Mouse (Mus musculus) macrophage (primary cell): ENCODE results near the gene Sun1. TPM values are rescaled to one million over a fixed set of nuclear protein-coding genes. Genes with fewer than 3 reads are reported as not detected.
A peak's percentile ranks its signal among the peaks of the same experiment; 100 is the strongest.

Source experiments
- H3K27ac ChIP-seq: fragments of 350-480 bp; formaldehyde crosslinking; 2 replicates; pipeline ENCODE4 v1.9.0; 2021
- H3K36me3 ChIP-seq: fragments of 350-480 bp; formaldehyde crosslinking; 2 replicates; pipeline ENCODE4 v1.9.0; 2021; ENCODE audit errors: inconsistent target
- H3K4me3 ChIP-seq: fragments of 350-480 bp; formaldehyde crosslinking; 2 replicates; pipeline ENCODE4 v1.9.0; 2021; ENCODE audit errors: inconsistent target
- H3K79me2 ChIP-seq: fragments of 350-480 bp; formaldehyde crosslinking; 2 replicates; pipeline ENCODE4 v1.9.0; 2021; ENCODE audit errors: inconsistent target
- WGBS: methylation state at CpG from one replicate; pipeline ENCODE4 v1.1.7; 2026; ENCODE audit warnings: inconsistent platforms; ENCODE audit not compliant: missing documents; 5-methylcytosine and 5-hydroxymethylcytosine counted together
- polyA plus RNA-seq: library from polyadenylated mRNA; stranded (reverse); fragments of 250-400 nt; gene quantifications from 3 replicates; pipeline ENCODE4 v1.2.4, GENCODE M21; 2018; ENCODE audit warnings: inconsistent platforms

Sun1 gene
- polyA plus RNA-seq, 1 experiment from 2014 or later: 7.6 TPM

DNA sequence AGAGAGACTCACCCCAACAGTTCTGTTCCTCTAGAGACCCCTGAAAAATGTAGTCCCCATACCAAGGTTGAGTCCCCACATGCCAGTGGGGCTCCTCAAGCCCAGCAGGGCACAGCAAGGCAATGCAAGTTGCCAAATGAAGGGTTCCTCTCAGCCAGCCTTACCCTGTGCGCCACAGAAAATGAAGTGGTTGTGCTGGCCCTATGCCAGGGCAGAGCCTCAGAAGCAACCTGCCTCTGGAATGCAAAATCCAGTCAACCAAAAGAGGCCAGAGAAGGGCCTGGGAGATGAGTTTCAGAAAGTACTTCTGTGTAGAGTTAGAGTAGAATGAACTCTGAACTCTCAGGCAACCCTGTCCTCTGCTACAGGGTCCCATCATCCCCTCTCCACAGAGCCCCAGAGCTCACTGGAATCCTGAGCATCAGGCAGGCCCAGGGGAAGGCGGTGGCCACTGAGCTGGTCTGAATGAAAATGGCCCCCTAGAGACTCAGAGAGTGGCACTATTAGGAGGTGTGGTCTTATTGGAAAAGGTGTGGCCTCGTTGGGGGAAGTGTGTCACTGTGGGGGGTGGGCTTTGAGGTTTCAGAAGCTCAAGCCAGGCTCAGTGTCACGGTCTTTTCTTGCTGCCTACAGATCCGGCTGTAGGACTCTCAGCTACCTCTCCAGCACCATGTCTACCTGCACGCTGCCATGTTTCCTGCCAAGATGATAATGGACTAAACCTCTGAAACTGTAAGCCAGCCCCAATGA, 91.5 kb downstream of the Sun1 start:
- Histone ChIP-seq H3K27ac (no peak overlapping the region), H3K4me3 (no peak overlapping the region), H3K79me2 (peaks cover 47% of the 10 kb centered on the region; the same call in 1 of the 2 replicates), H3K36me3 (peaks cover 25% of the 10 kb centered on the region)
- 87% methylated on average over 6 of the region's 6 CpGs for WGBS

DNA sequence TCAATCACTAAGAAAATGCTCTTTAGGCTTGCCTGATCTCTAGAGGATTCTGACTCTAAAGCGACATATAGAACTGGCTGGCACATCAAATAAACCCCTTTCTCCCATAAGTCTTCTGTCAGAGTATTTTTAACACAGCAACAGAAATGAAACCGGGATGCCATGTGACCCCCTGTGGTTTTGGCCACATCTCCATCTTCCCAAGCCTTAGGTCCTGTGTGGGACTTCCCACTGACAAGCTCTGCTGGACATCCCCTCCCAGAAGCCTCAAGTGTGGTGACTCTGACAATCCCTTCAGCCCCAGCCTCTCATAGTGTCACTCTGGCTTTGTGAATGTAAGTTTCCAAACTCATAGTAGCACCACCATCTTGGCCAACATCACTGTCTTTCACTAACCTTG, 93.7 kb downstream of the Sun1 start:
- Histone ChIP-seq H3K27ac (peak overlapping the region; percentile 71), H3K4me3 (no peak overlapping the region), H3K79me2 (peaks cover 66% of the 10 kb centered on the region; the same call in 1 of the 2 replicates), H3K36me3 (peaks cover 25% of the 10 kb centered on the region)
- WGBS: 11% methylated on average over 2 of the region's 2 CpGs

DNA sequence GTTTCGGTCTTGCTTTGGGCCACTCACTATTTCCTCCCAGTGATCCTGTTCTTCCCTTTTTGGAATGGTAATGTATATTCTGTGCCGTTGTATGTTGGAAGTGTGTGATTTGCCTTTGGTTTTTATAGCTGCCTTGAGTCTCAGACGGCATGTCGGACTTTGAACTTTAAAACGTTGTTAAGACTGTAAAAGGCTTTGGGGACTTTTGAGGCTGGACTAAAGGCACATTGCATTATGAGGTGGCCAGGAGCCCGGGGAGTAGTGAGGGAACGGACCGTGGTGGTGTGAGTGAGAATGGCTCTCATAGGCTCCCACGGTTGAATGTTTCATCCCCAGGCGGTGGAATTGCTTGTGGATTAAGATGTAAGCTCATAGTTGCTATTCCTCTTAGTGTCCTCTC, 96.7 kb downstream of the Sun1 start:
- Histone ChIP-seq H3K27ac (no peak overlapping the region), H3K4me3 (no peak overlapping the region), H3K36me3 (peaks cover 11% of the 10 kb centered on the region), H3K79me2 (peaks cover 53% of the 10 kb centered on the region; the same call in 1 of the 2 replicates)
- WGBS: 94% methylated on average over 10 of the region's 10 CpGs

GRCm38 (mm10) chr5:139297745-139298144, 97.3 kb downstream of the Sun1 start:
- H3K36me3 ChIP-seq: peaks cover 4% of the 10 kb centered on the region; the same call in 1 of the 2 replicates
- no peak overlapping the region for H3K27ac ChIP-seq
- no peak overlapping the region for H3K4me3 ChIP-seq

More at GRCm38 (mm10) chr5:139297745-139298144, 97.3 kb downstream of the Sun1 start:
- 86% methylated on average over 5 of the region's 5 CpGs for WGBS
- peaks cover 52% of the 10 kb centered on the region; the same call in 1 of the 2 replicates for H3K79me2 ChIP-seq

Other genes starting within 250 kb of the Sun1 start
- 6.6 to 17.3 TPM (median 13.6 TPM) in 3 replicates for gene Pdgfa, start 203.3 kb upstream of the Sun1 start, polyA plus RNA-seq
- 0.75 to 1.0 TPM (median 0.89 TPM) in 3 replicates for gene Prkar1b, start 50.6 kb upstream of the Sun1 start, polyA plus RNA-seq
- 6.4 to 10.6 TPM (median 7.0 TPM) in 3 replicates for gene Dnaaf5, start 50.4 kb upstream of the Sun1 start, polyA plus RNA-seq
- 20.1 to 39.0 TPM (median 34.2 TPM) in 3 replicates for gene Get4, start 51.7 kb downstream of the Sun1 start, polyA plus RNA-seq
- 40.4 to 55.9 TPM (median 47.4 TPM) in 3 replicates for gene Adap1, start 125.0 kb downstream of the Sun1 start, polyA plus RNA-seq
- gene Cox19, start 150.8 kb downstream of the Sun1 start, polyA plus RNA-seq: 15.7 to 21.8 TPM (median 18.8 TPM) in 3 replicates
- not detected in 3 replicates for gene Cyp2w1, start 152.0 kb downstream of the Sun1 start, polyA plus RNA-seq
- gene Gpr146, start 177.1 kb downstream of the Sun1 start, polyA plus RNA-seq: 14.0 to 34.3 TPM (median 20.6 TPM) in 3 replicates
- gene C130050O18Rik, start 204.6 kb downstream of the Sun1 start, polyA plus RNA-seq: 3.5 to 9.1 TPM (median 7.6 TPM) in 3 replicates
- not detected in 3 replicates for gene Gper1, start 222.5 kb downstream of the Sun1 start, polyA plus RNA-seq